Mouse (Mus musculus): Measurements from ENCODE around the gene Afg3l1. TPM values are rescaled to one million over a fixed set of nuclear protein-coding genes. Genes with fewer than 3 reads are reported as not detected.
"Not testable (repeated sequence)": the region's sequence is repeated elsewhere in the genome, so short reads cannot be mapped to it uniquely, and the experiment has no call there.

Gene Afg3l1
- 10 to 100 TPM; 31.5 to 36.9 TPM for polyA plus RNA-seq (2017; shearing (Covaris generic))

DNA sequence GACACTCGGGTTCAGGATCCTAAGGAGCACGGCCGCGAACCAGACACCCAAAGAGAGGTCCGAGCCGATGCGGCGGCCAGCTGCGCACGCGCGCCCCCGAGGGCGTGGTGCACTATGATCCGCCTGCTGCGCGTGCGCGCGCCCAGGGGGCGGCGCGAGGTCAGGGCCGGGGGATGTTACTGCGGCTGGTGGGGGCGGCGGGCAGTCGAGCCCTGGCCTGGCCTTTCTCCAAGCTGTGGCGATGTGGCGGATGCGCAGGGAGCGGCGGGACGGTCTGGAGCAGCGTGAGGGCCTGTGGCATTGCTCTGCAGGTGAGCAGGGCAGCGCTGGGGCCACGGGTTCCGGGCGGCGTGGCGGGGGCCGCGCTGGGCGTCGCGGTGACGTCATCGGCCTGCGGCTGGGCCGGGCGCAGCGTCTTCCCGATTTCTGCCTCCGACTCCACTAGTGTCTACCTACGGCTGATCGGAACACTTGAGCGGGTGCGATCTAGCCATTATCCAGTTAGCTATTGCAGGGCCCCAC is at the start of gene Afg3l1:
Gene Afg3l1 (plus strand): TSS at position 167 of the 522 bp plus-strand sequence.
- peak; percentile 60 for ATAC-seq

- no peak for ATAC-seq
Measured at GRCm38 (mm10) chr8:123428343-123428893, 49.3 kb upstream of the Afg3l1 start.

GRCm38 (mm10) chr8:123428939-123429721 is 48.6 kb upstream of the Afg3l1 start:
- no peak for ATAC-seq

DNA sequence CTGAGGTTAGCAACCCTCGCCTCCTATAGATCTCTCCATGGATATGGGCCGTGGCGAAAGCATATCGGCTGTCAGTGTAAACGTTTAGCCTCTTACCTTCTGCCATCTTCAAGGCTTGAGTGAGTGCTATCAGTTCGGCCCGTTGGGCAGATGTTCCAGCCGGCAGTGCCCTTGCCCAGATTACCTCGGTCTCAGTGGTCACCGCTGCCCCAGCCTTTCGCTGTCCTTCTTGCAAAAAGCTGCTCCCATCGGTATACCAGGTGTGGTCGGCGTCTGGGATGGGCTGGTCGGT is 48.0 kb upstream of the Afg3l1 start:
- ATAC-seq, result not testable (repeated sequence)

GRCm38 (mm10) chr8:123430936-123431335 is 46.8 kb upstream of the Afg3l1 start:
- not testable (repeated sequence) for ATAC-seq

DNA sequence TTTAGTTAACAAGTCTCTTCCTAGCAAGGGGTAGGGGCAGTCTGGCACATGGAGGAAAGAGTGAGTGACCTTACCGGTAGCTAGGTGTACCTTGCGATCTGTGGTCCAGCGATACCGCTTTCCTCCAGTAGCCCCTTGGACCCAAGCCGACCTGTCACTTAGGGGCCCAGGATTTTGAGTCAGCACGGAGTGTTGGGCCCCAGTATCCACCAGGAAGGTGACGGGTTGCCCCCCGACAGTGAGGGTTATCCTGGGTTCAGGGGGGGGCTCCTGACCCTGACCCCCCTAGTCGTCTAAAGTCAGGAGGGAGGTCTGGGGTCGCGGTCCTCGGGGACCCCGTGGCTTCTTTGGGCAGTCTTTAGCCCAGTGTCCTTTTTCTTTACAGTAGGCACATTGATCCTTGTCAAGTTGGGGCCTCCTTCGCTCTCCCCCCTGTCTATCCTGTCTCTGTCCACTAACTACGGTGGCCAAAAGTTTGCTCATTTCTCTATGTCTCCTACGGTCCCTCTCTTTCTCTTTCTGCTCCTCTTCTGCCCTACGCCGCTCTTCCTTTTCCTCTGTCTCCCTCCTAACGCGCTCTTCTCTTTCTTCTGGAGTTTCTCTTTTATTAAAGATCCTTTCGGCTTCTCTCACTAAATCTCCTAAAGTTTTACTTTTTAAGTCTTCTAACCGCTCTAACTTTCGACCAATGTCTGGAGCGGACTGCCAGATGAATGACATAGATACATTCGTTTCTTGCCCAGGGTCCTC is 45.9 kb upstream of the Afg3l1 start:
- no peak for ATAC-seq

- no peak for ATAC-seq
Measured at GRCm38 (mm10) chr8:123432381-123432780, 45.3 kb upstream of the Afg3l1 start.

DNA sequence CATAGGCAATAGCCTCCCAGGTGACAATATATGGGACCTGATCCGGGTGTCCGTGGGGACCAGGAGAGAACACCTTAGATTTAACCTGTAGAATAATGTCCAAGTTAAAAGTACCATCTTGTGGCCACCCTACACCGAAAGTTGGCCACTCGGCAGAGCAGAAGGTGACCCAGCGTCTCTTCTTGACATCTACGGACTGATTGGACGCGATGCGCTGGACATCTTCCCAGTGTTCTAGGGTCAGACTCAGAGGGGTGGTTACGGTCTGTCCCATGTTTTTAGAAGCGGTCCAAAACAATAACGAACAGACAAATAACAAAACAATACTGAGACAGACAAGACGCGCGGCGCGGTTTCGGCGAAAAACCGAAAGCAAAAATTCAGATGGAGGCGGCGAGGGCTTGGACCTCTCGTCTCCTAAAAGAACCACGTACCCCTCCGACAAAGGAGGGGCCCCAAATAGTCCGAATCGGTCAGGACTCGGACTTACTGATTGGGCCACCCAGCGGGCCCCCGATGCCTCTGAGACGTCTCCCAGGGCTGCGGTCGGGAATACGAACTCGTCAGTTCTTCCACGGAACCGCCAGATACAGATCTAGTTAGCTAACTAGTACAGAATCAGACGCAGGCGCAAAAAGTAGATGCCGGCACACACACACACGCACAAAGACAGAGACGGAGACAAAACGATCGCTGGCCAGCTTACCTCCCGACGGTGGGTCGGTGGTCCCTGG is 44.3 kb upstream of the Afg3l1 start:
- ATAC-seq, result not testable (repeated sequence)

GRCm38 (mm10) chr8:123441788-123442187 is 35.9 kb upstream of the Afg3l1 start:
- no peak for ATAC-seq

DNA sequence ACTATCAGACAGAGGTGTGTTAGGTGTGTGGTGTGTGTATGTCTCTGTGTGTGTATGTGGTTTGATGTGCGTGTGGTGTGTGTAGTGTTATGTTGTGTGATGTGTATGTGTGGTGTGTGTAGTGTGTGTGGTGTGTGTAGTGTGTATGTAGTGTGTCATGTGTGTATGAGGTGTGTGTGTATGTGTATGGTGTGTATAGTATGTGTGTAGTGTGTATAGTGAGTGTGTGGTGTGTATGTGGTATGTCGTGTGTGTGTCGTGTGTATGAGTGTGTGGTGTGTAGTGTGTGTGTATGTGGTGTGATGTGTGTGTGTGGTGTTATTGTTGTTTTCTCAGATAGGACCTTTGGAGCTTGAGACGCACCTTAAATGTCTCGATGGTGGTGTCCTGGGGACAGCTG is 35.4 kb upstream of the Afg3l1 start:
- no peak for ATAC-seq

- peak; percentile 93 for ATAC-seq
Measured at GRCm38 (mm10) chr8:123442871-123443575, 34.7 kb upstream of the Afg3l1 start.

DNA sequence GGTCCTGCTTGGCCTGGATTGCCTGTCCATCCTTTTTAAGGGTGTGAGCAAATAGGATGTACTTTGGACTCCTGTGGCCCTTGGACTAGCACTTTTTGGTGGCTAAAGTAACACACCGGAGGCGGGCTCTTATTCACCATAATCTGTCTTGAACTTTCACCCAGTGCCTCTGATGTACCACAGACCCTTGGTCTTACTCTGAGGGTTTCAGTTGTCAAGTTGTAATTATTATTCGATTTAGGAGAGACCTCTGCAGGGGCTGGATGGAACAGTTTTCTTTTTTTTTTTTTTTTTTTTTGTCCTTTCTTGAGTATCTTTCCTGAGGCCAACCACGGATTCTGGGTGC is 34.2 kb upstream of the Afg3l1 start:
- ATAC-seq, result no peak

- ATAC-seq, result no peak
Measured at GRCm38 (mm10) chr8:123444131-123444530, 33.6 kb upstream of the Afg3l1 start.

GRCm38 (mm10) chr8:123445981-123446380 is 31.7 kb upstream of the Afg3l1 start:
- ATAC-seq, result no peak

- no peak for ATAC-seq
Measured at GRCm38 (mm10) chr8:123446799-123447198, 30.9 kb upstream of the Afg3l1 start.

DNA sequence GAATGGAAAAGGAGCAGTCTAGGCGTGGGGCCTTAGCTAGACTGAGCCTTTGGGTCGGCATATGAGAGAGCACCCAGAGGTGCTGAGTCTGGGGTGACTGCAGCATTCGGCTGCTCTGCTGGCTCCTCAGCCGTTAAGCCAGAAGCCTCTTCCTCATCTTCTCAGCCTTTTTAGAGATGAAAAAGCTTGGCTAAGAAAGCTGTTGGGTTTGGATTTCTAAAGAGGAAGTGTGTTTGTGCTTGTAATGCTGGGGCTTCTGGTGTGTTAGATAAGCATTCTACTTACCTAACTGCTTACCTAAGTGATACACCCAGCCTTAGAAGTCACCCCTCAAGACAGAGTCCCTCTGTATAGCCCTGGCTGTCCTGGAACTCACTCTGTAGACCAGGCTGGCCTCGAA is 26.9 kb upstream of the Afg3l1 start:
- ATAC-seq, result no peak

GRCm38 (mm10) chr8:123451747-123452146 is 26.0 kb upstream of the Afg3l1 start:
- ATAC-seq, result not testable (repeated sequence)

GRCm38 (mm10) chr8:123452149-123452548 is 25.6 kb upstream of the Afg3l1 start:
- ATAC-seq, result no peak

DNA sequence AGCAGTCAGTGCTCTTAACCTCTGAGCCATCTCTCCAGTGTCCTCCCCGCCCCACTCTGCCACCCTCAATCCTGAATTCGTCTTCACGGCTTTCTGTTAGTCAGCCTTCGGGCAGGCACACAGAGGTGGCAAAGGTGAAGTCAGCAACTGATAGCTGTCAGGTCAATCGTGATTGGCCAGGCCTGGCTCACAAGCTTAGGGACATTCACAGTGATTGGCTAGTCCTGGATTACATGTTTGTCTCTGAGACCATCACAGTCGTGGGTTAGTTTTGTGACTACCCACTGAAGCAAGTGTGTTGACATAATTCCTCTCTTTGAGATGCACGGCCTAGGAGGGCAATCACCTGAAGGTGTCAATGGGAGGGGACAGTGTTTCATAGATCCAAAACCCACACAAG is 24.4 kb upstream of the Afg3l1 start:
- no peak for ATAC-seq

DNA sequence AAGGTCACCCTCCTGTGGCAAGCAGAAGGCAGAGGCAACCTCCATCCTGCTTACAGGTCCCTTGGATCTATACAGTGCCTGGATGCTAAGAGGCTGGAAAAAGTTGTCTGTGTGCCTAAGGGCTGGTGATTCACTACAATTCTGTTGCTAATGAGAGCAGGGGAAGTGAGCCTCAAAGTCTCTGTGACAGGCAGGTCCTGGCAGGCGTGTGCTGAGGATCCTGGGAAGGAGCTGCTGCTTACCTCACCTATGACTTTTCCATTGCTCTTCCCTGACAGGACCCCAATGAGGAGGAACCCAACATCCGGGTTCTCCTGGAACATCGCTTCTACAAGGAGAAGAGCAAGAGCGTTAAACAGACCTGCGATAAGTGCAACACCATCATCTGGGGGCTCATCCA is 23.8 kb upstream of the Afg3l1 start:
- ATAC-seq, result no peak

GRCm38 (mm10) chr8:123454559-123454958 is 23.1 kb upstream of the Afg3l1 start:
- ATAC-seq, result no peak

DNA sequence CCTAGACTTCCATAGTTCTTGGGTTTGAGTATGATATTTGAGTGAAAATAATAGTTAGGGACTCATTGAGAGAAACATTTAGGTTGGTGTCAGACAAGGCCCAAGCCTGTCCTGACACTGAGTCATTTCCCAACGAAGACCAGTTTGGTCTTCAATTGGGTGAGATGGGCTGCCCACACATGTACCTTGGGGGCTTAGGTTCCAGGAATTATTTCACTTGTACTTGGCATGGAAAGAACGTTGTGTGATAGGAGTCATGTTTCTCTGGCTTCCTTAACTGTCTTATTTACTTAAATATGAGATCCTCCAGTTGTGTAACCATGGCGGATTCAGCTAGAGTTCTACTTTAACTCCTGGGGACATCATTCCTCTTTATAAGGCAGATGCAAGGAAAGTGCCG is 14.1 kb upstream of the Afg3l1 start:
- no peak for ATAC-seq
